Mouse (Mus musculus): Measurements from ENCODE around the gene Efna1. TPM values are rescaled to one million over a fixed set of nuclear protein-coding genes. Genes with fewer than 3 reads are reported as not detected.
A peak's percentile ranks its signal among the peaks of the same experiment; 100 is the strongest.

Efna1 gene
- polyA plus RNA-seq, 1 experiment from 2014 or later, result 16.4 TPM

GRCm38 (mm10) chr3:89300514-89300913, 19.6 kb upstream of the Efna1 start:
- no peaks in the 10 kb centered on the region for H3K9me3 ChIP-seq (ENCODE audit: control insufficient read depth, low read length)
- WGBS, result 68% methylated on average over 2 of the region's 2 CpGs
- ATAC-seq (ENCODE audit: low FRiP score), result no peak

GRCm38 (mm10) chr3:89300071-89300470, 19.1 kb upstream of the Efna1 start:
- Histone ChIP-seq H3K27ac (ENCODE audit: low read depth, low read length) (no peak overlapping the region), H3K4me2 (replicated peaks; ENCODE audit: low read depth, low read length) (no peak overlapping the region), H3K4me3 (ENCODE audit: low read depth, low read length) (no peak overlapping the region), H3K4me1 (replicated peaks; ENCODE audit: control insufficient read depth, insufficient read depth, low read length) (0 out of 2 replicates have a peak, but pooled peaks cover 4% of the 10 kb centered on the region), H3K9ac (ENCODE audit: low read depth, low read length) (no peak overlapping the region), H3K36me3 (ENCODE audit: control insufficient read depth, insufficient read depth, low read length) (no peaks in the 10 kb centered on the region), H3K27me3 (ENCODE audit: control insufficient read depth, insufficient read depth, low read length) (peaks cover 6% of the 10 kb centered on the region), H3K9me3 (ENCODE audit: control insufficient read depth, low read length) (no peaks in the 10 kb centered on the region)
- 63% methylated on average over 1 of the region's 1 CpGs for WGBS
- ATAC-seq (ENCODE audit: low FRiP score), result no peak
- DNase-seq (ENCODE audit: low spot score), result no peak

More at GRCm38 (mm10) chr3:89300514-89300913, 19.6 kb upstream of the Efna1 start:
- H3K9ac ChIP-seq (ENCODE audit: low read depth, low read length), result no peak overlapping the region
- no peaks in the 10 kb centered on the region for H3K36me3 ChIP-seq (ENCODE audit: control insufficient read depth, insufficient read depth, low read length)
- H3K4me2 ChIP-seq (replicated peaks; ENCODE audit: low read depth, low read length), result no peak overlapping the region
- 0 out of 2 replicates have a peak, but pooled peaks cover 4% of the 10 kb centered on the region for H3K4me1 ChIP-seq (replicated peaks; ENCODE audit: control insufficient read depth, insufficient read depth, low read length)
- H3K27ac ChIP-seq (ENCODE audit: low read depth, low read length), result no peak overlapping the region
- no peak overlapping the region for H3K4me3 ChIP-seq (ENCODE audit: low read depth, low read length)
- no peak for DNase-seq (ENCODE audit: low spot score)
- peaks cover 6% of the 10 kb centered on the region for H3K27me3 ChIP-seq (ENCODE audit: control insufficient read depth, insufficient read depth, low read length)

GRCm38 (mm10) chr3:89299499-89299898, 18.6 kb upstream of the Efna1 start:
- ATAC-seq (ENCODE audit: low FRiP score) (no peak), DNase-seq (ENCODE audit: low spot score) (peak; percentile 59)
- H3K36me3 ChIP-seq (ENCODE audit: control insufficient read depth, insufficient read depth, low read length), result no peaks in the 10 kb centered on the region
- no peaks in the 10 kb centered on the region for H3K9me3 ChIP-seq (ENCODE audit: control insufficient read depth, low read length)
- peaks cover 6% of the 10 kb centered on the region for H3K27me3 ChIP-seq (ENCODE audit: control insufficient read depth, insufficient read depth, low read length)
- H3K27ac ChIP-seq (ENCODE audit: low read depth, low read length), result no peak overlapping the region
- H3K4me2 ChIP-seq (replicated peaks; ENCODE audit: low read depth, low read length), result peak overlapping the region; percentile 20; the same call in 1 of the 2 replicates
- H3K9ac ChIP-seq (ENCODE audit: low read depth, low read length), result no peak overlapping the region
- no peak overlapping the region for H3K4me3 ChIP-seq (ENCODE audit: low read depth, low read length)
- 0 out of 2 replicates have a peak, but pooled peaks cover 4% of the 10 kb centered on the region for H3K4me1 ChIP-seq (replicated peaks; ENCODE audit: control insufficient read depth, insufficient read depth, low read length)
- 5% methylated on average over 14 of the region's 14 CpGs for WGBS

- Histone ChIP-seq H3K9ac (ENCODE audit: low read depth, low read length) (no peak overlapping the region), H3K4me3 (ENCODE audit: low read depth, low read length) (no peak overlapping the region), H3K36me3 (ENCODE audit: control insufficient read depth, insufficient read depth, low read length) (no peaks in the 10 kb centered on the region), H3K4me2 (replicated peaks; ENCODE audit: low read depth, low read length) (no peak overlapping the region), H3K9me3 (ENCODE audit: control insufficient read depth, low read length) (no peaks in the 10 kb centered on the region), H3K27ac (ENCODE audit: low read depth, low read length) (no peak overlapping the region), H3K27me3 (ENCODE audit: control insufficient read depth, insufficient read depth, low read length) (peaks cover 6% of the 10 kb centered on the region), H3K4me1 (replicated peaks; ENCODE audit: control insufficient read depth, insufficient read depth, low read length) (0 out of 2 replicates have a peak, but pooled peaks cover 4% of the 10 kb centered on the region)
- WGBS, result 87% methylated on average over 6 of the region's 6 CpGs
- no peak for ATAC-seq (ENCODE audit: low FRiP score)
- no peak for DNase-seq (ENCODE audit: low spot score)
Observed at GRCm38 (mm10) chr3:89298908-89299307, 18.0 kb upstream of the Efna1 start.

- DNase-seq (ENCODE audit: low spot score), result no peak
Observed at GRCm38 (mm10) chr3:89296761-89297396, 15.9 kb upstream of the Efna1 start.

GRCm38 (mm10) chr3:89295685-89296230, 14.8 kb upstream of the Efna1 start:
- 81% methylated on average over 8 of the region's 8 CpGs for WGBS
- Histone ChIP-seq H3K9me3 (ENCODE audit: control insufficient read depth, low read length) (no peaks in the 10 kb centered on the region), H3K4me2 (replicated peaks; ENCODE audit: low read depth, low read length) (no peak overlapping the region), H3K36me3 (ENCODE audit: control insufficient read depth, insufficient read depth, low read length) (no peaks in the 10 kb centered on the region), H3K9ac (ENCODE audit: low read depth, low read length) (no peak overlapping the region), H3K4me3 (ENCODE audit: low read depth, low read length) (no peak overlapping the region), H3K4me1 (replicated peaks; ENCODE audit: control insufficient read depth, insufficient read depth, low read length) (0 out of 2 replicates have a peak, but pooled peaks cover 4% of the 10 kb centered on the region), H3K27ac (ENCODE audit: low read depth, low read length) (no peak overlapping the region), H3K27me3 (ENCODE audit: control insufficient read depth, insufficient read depth, low read length) (peaks cover 6% of the 10 kb centered on the region)
- ATAC-seq (ENCODE audit: low FRiP score) (no peak), DNase-seq (ENCODE audit: low spot score) (no peak)

More at GRCm38 (mm10) chr3:89296761-89297396, 15.9 kb upstream of the Efna1 start:
- no peaks in the 10 kb centered on the region for H3K9me3 ChIP-seq (ENCODE audit: control insufficient read depth, low read length)
- no peak for ATAC-seq (ENCODE audit: low FRiP score)
- H3K4me1 ChIP-seq (replicated peaks; ENCODE audit: control insufficient read depth, insufficient read depth, low read length), result 0 out of 2 replicates have a peak, but pooled peaks cover 4% of the 10 kb centered on the region
- WGBS, result 87% methylated on average over 11 of the region's 11 CpGs
- no peak overlapping the region for H3K27ac ChIP-seq (ENCODE audit: low read depth, low read length)
- H3K4me3 ChIP-seq (ENCODE audit: low read depth, low read length), result no peak overlapping the region
- no peaks in the 10 kb centered on the region for H3K36me3 ChIP-seq (ENCODE audit: control insufficient read depth, insufficient read depth, low read length)
- peaks cover 6% of the 10 kb centered on the region for H3K27me3 ChIP-seq (ENCODE audit: control insufficient read depth, insufficient read depth, low read length)
- no peak overlapping the region for H3K4me2 ChIP-seq (replicated peaks; ENCODE audit: low read depth, low read length)
- H3K9ac ChIP-seq (ENCODE audit: low read depth, low read length), result no peak overlapping the region

GRCm38 (mm10) chr3:89294195-89294594, 13.3 kb upstream of the Efna1 start:
- no peaks in the 10 kb centered on the region for H3K27me3 ChIP-seq (ENCODE audit: control insufficient read depth, insufficient read depth, low read length)
- DNase-seq (ENCODE audit: low spot score), result no peak
- 77% methylated on average over 5 of the region's 5 CpGs for WGBS
- ATAC-seq (ENCODE audit: low FRiP score), result no peak
- H3K27ac ChIP-seq (ENCODE audit: low read depth, low read length), result no peak overlapping the region
- H3K4me3 ChIP-seq (ENCODE audit: low read depth, low read length), result no peak overlapping the region
- 0 out of 2 replicates have a peak, but pooled peaks cover under 1% of the 10 kb centered on the region for H3K4me1 ChIP-seq (replicated peaks; ENCODE audit: control insufficient read depth, insufficient read depth, low read length)
- H3K9me3 ChIP-seq (ENCODE audit: control insufficient read depth, low read length), result no peaks in the 10 kb centered on the region
- no peak overlapping the region for H3K4me2 ChIP-seq (replicated peaks; ENCODE audit: low read depth, low read length)
- no peaks in the 10 kb centered on the region for H3K36me3 ChIP-seq (ENCODE audit: control insufficient read depth, insufficient read depth, low read length)
- H3K9ac ChIP-seq (ENCODE audit: low read depth, low read length), result no peak overlapping the region

GRCm38 (mm10) chr3:89293247-89293918, 12.4 kb upstream of the Efna1 start:
- ATAC-seq (ENCODE audit: low FRiP score) (no peak), DNase-seq (ENCODE audit: low spot score) (no peak)
- Histone ChIP-seq H3K4me2 (replicated peaks; ENCODE audit: low read depth, low read length) (no peak overlapping the region), H3K4me3 (ENCODE audit: low read depth, low read length) (no peak overlapping the region), H3K27me3 (ENCODE audit: control insufficient read depth, insufficient read depth, low read length) (no peaks in the 10 kb centered on the region), H3K27ac (ENCODE audit: low read depth, low read length) (no peak overlapping the region), H3K36me3 (ENCODE audit: control insufficient read depth, insufficient read depth, low read length) (no peaks in the 10 kb centered on the region), H3K9ac (ENCODE audit: low read depth, low read length) (no peak overlapping the region), H3K4me1 (replicated peaks; ENCODE audit: control insufficient read depth, insufficient read depth, low read length) (no peaks in the 10 kb centered on the region), H3K9me3 (ENCODE audit: control insufficient read depth, low read length) (no peaks in the 10 kb centered on the region)
- 91% methylated on average over 11 of the region's 11 CpGs for WGBS

Data from hindbrain, embryonic 11.5 days (tissue).